Mouse (Mus musculus): Measurements from ENCODE around the gene Phf12. TPM values are rescaled to one million over a fixed set of nuclear protein-coding genes. Genes with fewer than 3 reads are reported as not detected.

Gene Phf12
- total RNA-seq, 2 experiments from 2014 or later = 59.0 to 62.4 TPM

DNA sequence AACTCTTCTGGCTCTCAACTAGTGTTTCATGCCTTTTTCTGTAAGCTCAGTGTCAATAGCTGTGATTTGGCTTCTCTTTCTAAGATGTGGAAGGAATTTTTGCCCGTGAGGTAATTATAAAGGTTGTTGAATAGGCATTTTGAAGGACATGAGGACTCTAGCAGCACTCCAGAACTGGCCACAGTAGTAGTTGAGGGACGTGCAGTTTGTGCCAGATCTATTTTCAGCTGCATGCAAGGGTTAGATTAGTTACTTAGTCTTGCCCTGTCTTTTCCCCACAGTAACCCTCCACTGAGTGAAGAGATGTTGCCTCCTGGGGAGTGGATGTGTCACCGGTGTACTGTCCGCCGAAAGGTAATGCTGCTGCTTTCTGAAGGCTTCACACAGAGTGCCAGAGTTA is 23.9 kb downstream of the Phf12 start:
- TF ChIP-seq CTCF (conservative IDR thresholded peaks at IDR 0.05) = no peak
- DNase-seq (ENCODE audit: low spot score in 2 of 2) = no peak
- no peak overlapping the region for H3K27ac ChIP-seq
- no peak overlapping the region for H3K4me3 ChIP-seq

DNA sequence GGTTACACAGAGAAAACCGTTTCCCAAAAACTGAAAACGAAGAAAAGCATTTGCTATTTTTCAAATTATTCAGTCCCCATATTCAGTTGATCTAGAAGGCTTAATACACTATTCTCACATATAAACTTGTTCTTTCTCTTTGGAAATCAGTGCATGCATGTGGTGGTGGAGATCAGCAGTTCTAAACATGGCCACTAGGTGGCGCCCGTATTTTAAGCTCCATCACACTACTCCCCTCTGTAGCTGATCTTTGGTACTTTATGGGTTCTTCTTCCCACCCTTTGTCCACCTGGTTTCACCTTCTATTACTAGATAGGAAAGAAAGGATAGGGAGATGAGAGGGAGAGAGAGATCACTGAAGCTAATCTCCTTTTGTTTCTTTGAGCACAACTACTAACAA is 37.1 kb downstream of the Phf12 start:
- H3K27ac ChIP-seq = no peak overlapping the region
- DNase-seq (ENCODE audit: low spot score in 2 of 2) = peak; percentile 65 to 75
- TF ChIP-seq CTCF (conservative IDR thresholded peaks at IDR 0.05) = peak; percentile 94
- no peak overlapping the region for H3K4me3 ChIP-seq

GRCm38 (mm10) chr11:78023607-78024006 is 41.1 kb downstream of the Phf12 start:
- no peak for DNase-seq (ENCODE audit: low spot score in 2 of 2)
- Histone ChIP-seq H3K4me3 (no peak overlapping the region), H3K27ac (no peak overlapping the region)
- peak; percentile 70 for TF ChIP-seq CTCF (conservative IDR thresholded peaks at IDR 0.05)

GRCm38 (mm10) chr11:78029240-78029639 is 46.7 kb downstream of the Phf12 start:
- Histone ChIP-seq H3K4me3 (no peak overlapping the region), H3K27ac (no peak overlapping the region)
- TF ChIP-seq CTCF (conservative IDR thresholded peaks at IDR 0.05) = no peak
- DNase-seq (ENCODE audit: low spot score in 2 of 2) = no peak

DNA sequence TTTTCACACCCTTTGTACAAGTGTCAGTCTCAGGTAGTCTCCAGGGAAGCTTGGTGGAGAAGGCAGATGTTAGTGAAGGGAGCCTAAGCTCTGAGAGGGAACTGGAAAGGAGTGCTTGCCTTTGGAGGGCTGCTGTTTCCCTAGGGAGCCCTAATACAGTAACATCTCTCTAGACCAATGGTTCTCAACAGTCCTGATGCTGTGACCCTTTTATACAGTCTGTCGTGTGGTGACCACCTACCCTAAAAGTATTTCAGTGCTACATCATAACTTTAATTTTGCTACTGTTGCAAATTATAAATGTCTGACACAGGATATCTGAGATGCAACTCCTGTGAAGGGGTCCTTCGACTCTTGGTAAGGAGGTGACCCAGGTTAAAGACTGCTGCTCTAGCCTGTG is 48.0 kb downstream of the Phf12 start:
- no peak for TF ChIP-seq CTCF (conservative IDR thresholded peaks at IDR 0.05)
- Histone ChIP-seq H3K27ac (no peak overlapping the region), H3K4me3 (no peak overlapping the region)
- DNase-seq (ENCODE audit: low spot score in 2 of 2) = no peak

- peak overlapping the region; percentile 77; the same call in 1 of the 2 replicates for H3K27ac ChIP-seq
- TF ChIP-seq CTCF (conservative IDR thresholded peaks at IDR 0.05) = no peak
- H3K4me3 ChIP-seq = peak overlapping the region; percentile 64; the same call in 1 of the 2 replicates
- DNase-seq (ENCODE audit: low spot score in 2 of 2) = no peak
Measured at GRCm38 (mm10) chr11:78031389-78031788, 48.8 kb downstream of the Phf12 start.

GRCm38 (mm10) chr11:78031947-78032808 is 49.6 kb downstream of the Phf12 start, which contains the start of gene Dhrs13:
TSS of gene Dhrs13 (plus strand) at chr11:78032280.
- peak within 1 kb of the TSS; percentile 64 for H3K4me3 ChIP-seq
- peak; percentile 81 to 83 for DNase-seq (ENCODE audit: low spot score in 2 of 2)
- peak within 1 kb of the TSS; percentile 77 for H3K27ac ChIP-seq
- TF ChIP-seq CTCF (conservative IDR thresholded peaks at IDR 0.05) = peak; percentile 85

DNA sequence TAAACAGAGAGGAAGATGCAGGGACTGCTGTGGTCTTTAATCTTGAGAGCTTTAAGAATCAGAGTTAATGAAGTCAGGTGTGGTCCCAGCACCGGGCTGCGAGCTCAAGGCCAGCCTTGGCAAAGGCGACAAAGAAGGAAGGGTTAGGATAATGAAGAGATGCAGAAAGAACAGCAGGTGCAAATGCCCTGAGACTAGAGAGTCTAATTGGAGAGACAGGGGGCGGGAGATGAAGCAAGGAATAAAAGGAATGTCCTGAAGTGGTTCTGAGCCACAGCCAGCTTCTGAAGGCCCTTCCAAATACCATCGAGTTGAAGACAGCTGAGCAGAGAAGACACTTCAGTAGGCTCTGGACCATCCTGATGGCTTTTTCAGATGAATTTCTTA is 50.2 kb downstream of the Phf12 start:
- Histone ChIP-seq H3K4me3 (peak overlapping the region; percentile 64), H3K27ac (peak overlapping the region; percentile 77)
- TF ChIP-seq CTCF (conservative IDR thresholded peaks at IDR 0.05) = no peak
- no peak for DNase-seq (ENCODE audit: low spot score in 2 of 2)

DNA sequence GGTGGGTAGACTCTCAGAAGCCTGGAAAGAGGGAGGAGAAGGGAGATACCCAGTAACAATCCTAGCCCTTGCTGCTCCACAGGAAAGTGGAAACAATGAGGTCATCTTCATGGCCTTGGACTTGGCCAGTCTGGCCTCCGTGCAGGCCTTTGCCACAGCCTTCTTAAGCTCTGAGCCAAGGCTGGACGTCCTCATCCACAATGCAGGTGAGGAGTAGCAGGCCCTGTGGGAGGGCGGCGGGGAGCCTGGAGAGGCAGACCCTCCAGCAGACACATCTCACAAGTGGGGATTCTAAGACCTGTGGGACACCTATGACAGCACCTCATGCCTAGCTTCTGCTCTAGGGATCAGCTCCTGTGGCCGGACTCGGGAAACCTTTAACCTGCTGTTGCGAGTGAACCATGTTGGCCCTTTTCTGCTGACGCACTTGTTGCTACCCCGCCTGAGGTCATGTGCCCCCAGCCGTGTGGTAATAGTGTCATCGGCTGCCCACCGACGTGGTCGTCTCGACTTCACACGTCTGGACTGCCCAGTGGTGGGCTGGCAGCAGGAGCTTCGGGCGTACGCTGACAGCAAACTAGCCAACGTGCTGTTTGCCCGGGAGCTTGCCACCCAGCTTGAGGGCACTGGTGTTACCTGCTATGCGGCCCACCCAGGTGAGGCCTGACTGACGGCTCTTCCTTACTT is 51.5 kb downstream of the Phf12 start:
- TF ChIP-seq CTCF (conservative IDR thresholded peaks at IDR 0.05) = no peak
- H3K27ac ChIP-seq = no peak overlapping the region

DNA sequence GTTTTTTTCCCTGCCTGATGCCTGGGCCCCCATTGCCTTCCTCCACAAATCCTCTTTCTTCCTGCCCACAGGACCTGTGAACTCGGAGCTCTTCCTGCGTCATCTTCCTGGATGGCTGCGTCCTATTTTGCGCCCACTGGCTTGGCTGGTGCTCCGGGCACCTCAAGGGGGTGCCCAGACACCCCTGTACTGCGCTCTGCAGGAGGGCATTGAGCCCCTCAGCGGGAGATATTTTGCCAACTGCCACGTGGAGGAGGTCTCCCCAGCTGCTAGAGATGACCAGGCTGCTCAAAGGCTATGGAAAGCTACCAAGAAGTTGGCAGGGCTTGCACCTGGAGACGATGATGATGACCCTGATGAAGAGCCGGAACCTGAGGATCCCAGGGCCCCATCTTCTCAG is 54.2 kb downstream of the Phf12 start:
- no peak overlapping the region for H3K27ac ChIP-seq
- H3K4me3 ChIP-seq = no peak overlapping the region
- TF ChIP-seq CTCF (conservative IDR thresholded peaks at IDR 0.05) = no peak
- no peak for DNase-seq (ENCODE audit: low spot score in 2 of 2)

More for the DNA sequence above, 51.5 kb downstream of the Phf12 start:
- DNase-seq (ENCODE audit: low spot score in 2 of 2) = no peak
- no peak overlapping the region for H3K4me3 ChIP-seq

DNA sequence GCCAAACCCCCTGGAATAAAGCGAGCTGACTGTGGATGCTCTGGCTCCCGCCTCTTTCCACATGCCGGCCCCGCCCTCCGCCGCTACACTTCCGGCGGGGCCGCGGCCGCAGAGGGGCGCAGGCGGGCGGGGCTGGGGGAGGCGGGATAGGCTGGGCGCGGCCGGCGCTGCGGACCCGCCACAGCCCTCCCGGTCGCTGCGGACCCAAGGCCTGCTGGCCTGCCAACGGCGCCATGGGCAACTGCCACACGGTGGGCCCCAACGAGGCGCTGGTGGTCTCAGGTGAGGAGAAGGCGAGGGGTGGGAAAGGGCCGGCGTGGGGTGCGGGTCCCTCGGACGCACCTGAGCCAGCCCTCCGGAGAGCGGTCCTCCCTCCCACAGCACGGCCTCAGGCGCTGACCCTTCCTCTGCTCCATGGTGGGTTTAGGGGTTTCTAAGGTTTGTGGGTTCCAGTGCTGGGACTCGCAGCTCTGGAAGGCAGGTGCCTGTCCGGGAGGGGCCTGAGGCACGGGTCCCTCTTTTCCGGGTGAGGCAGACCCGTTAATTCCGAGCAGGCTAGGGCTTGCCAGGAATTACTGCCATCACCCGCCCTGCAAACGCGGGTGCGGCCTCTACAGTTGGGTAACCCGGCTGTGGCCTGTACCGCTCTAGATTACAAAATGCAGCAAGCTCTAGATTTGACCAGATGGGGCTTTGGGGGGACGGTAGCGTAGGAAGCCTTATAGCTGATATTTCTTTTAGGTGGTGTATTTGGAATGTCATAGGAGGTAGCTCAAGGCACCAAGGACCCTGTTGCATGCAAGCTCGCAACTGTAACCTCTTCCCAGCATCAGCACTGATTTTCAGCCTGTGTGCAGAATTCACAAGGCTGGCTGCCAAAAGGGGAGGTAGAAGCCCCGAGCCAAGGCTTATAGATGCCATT is 55.5 kb downstream of the Phf12 start, which contains the start of gene Flot2:
TSS of gene Flot2 (plus strand) at position 101 of the 922 bp plus-strand sequence.
- DNase-seq (ENCODE audit: low spot score in 2 of 2) = no peak
- peak; percentile 44 for TF ChIP-seq CTCF (conservative IDR thresholded peaks at IDR 0.05)
- H3K4me3 ChIP-seq = peak within 1 kb of the TSS; percentile 94
- peak within 1 kb of the TSS; percentile 93 for H3K27ac ChIP-seq

GRCm38 (mm10) chr11:78040878-78041277 is 58.3 kb downstream of the Phf12 start:
- H3K4me3 ChIP-seq = no peak overlapping the region
- no peak for DNase-seq (ENCODE audit: low spot score in 2 of 2)
- peak; percentile 58 for TF ChIP-seq CTCF (conservative IDR thresholded peaks at IDR 0.05)
- no peak overlapping the region for H3K27ac ChIP-seq
